In genomic region chr13:25983659-25984058, GRCm38 (mm10) we compare ENCODE assay signal across 10 mouse cellular contexts.
"Had no signal": no experiment of that assay in that cellular context is flagged by ENCODE, and none has a peak within 500 bp of the region (broad histone marks: within the 10 kb centered on the region; RNA-seq: fewer than 3 reads in every experiment).

No protein-coding gene starts in this region.

- DNase-seq: kidney, adult 9 months; left cerebral cortex, postnatal 4 days; lung, adult 18-20 months; right cerebral cortex, postnatal 14 days; thymus, adult 18-20 months; thymus, postnatal 14 days had no signal

- H3K4me1 ChIP-seq: limb, embryonic 13.5 days had no signal

- H3K9ac ChIP-seq: limb, embryonic 13.5 days; liver, embryonic 14.5 days; midbrain, embryonic 12.5 days had no signal

- H3K9me3 ChIP-seq: limb, embryonic 13.5 days; midbrain, embryonic 12.5 days had no signal

- H3K27ac ChIP-seq: limb, embryonic 13.5 days; liver, embryonic 14.5 days; midbrain, embryonic 12.5 days had no signal

- ATAC-seq: midbrain, embryonic 16.5 days had no signal

- H3K4me2 ChIP-seq: limb, embryonic 13.5 days; midbrain, embryonic 12.5 days had no signal

- H3K36me3 ChIP-seq: limb, embryonic 13.5 days; midbrain, embryonic 12.5 days had no signal

- H3K4me3 ChIP-seq: limb, embryonic 13.5 days; midbrain, embryonic 12.5 days had no signal

- H3K27me3 ChIP-seq: limb, embryonic 13.5 days; midbrain, embryonic 12.5 days had no signal
